Mouse (Mus musculus): ENCODE data around the gene Gpr55.

- TF ChIP-seq GATA1 (IDR thresholded peaks at IDR 0.05; ENCODE audit: borderline replicate concordance, low read length) (no peak), FLI1 (IDR thresholded peaks at IDR 0.05; ENCODE audit: low read length) (no peak)
These were observed 36.4 kb upstream of the Gpr55 start for GRCm38 (mm10) chr1:85997221-85997620.
